Mouse (Mus musculus): Measurements from ENCODE around the gene Ccar1. TPM values are rescaled to one million over a fixed set of nuclear protein-coding genes. Genes with fewer than 3 reads are reported as not detected.
"Not testable (repeated sequence)": the region's sequence is repeated elsewhere in the genome, so short reads cannot be mapped to it uniquely, and the experiment has no call there.

Ccar1 gene
- polyA plus RNA-seq, 1 experiment, result 0.70 TPM

DNA sequence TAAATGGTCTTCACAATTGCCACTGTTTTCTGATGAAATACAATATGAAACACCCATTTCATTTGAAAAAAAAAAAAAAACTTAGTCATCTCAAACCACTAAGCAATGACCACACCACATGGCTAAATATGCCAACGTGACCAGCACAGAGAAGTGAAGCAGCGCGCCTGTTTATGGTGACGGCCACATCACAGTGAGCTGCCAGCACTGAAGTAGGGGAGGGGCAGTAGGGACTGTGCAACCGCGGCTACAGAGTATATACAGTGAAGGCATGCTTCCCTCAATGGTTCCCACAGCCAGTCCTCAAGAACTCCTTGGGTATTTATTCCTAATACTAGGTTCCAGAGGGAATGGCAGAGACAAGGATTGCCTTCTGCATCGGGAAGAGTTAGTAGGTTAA is 16.2 kb upstream of the Ccar1 start:
- Histone ChIP-seq H3K4me3 (replicated peaks) (no peak overlapping the region), H3K36me3 (ENCODE audit: control insufficient read depth) (no peaks in the 10 kb centered on the region), H3K9me3 (ENCODE audit: control insufficient read depth, low read length) (no peaks in the 10 kb centered on the region), H3K4me1 (ENCODE audit: control insufficient read depth) (no peaks in the 10 kb centered on the region), H3K27me3 (ENCODE audit: control insufficient read depth) (no peaks in the 10 kb centered on the region)
- no peak for TF ChIP-seq TAL1 (IDR thresholded peaks at IDR 0.05; ENCODE audit: low read length)

- H3K36me3 ChIP-seq (ENCODE audit: control insufficient read depth), result no peaks in the 10 kb centered on the region
- H3K4me1 ChIP-seq (ENCODE audit: control insufficient read depth), result no peaks in the 10 kb centered on the region
- no peaks in the 10 kb centered on the region for H3K9me3 ChIP-seq (ENCODE audit: control insufficient read depth, low read length)
- TF ChIP-seq TAL1 (IDR thresholded peaks at IDR 0.05; ENCODE audit: low read length) (no peak), GATA1 (IDR thresholded peaks at IDR 0.05; ENCODE audit: low read length) (no peak)
- no peaks in the 10 kb centered on the region for H3K27me3 ChIP-seq (ENCODE audit: control insufficient read depth)
- H3K4me3 ChIP-seq (replicated peaks), result no peak overlapping the region
Observed at GRCm38 (mm10) chr10:62804106-62804505, 12.0 kb upstream of the Ccar1 start.

GRCm38 (mm10) chr10:62803296-62803695 is 11.2 kb upstream of the Ccar1 start:
- Histone ChIP-seq H3K4me1 (ENCODE audit: control insufficient read depth) (no peaks in the 10 kb centered on the region), H3K27me3 (ENCODE audit: control insufficient read depth) (no peaks in the 10 kb centered on the region), H3K4me3 (replicated peaks) (no peak overlapping the region), H3K9me3 (ENCODE audit: control insufficient read depth, low read length) (no peaks in the 10 kb centered on the region), H3K36me3 (ENCODE audit: control insufficient read depth) (no peaks in the 10 kb centered on the region)
- TF ChIP-seq TAL1 (IDR thresholded peaks at IDR 0.05; ENCODE audit: low read length) (no peak), GATA1 (IDR thresholded peaks at IDR 0.05; ENCODE audit: low read length) (no peak)

DNA sequence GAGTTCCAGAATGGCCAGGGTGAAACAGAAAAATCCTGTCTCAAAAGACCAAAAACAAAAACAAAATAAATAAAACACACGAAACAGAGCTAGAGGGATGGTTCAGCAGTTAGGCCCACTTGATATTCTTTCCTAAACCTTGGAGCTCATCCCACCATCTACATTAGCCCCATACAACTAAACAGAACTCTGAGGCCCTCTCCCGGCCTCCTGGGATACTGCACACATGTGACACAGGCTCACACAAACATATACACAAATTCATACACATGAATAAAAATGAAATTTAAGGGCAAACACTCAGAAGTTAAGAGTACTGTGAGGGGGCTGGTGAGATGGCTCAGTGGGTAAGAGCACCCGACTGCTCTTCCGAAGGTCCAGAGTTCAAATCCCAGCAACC is 2.1 kb upstream of the Ccar1 start:
- TF ChIP-seq GATA1 (IDR thresholded peaks at IDR 0.05; ENCODE audit: low read length), result no peak
- TF ChIP-seq TAL1 (IDR thresholded peaks at IDR 0.05; ENCODE audit: low read length), result no peak
- H3K4me1 ChIP-seq (ENCODE audit: control insufficient read depth), result peaks cover 26% of the 10 kb centered on the region
- no peaks in the 10 kb centered on the region for H3K9me3 ChIP-seq (ENCODE audit: control insufficient read depth, low read length)
- H3K36me3 ChIP-seq (ENCODE audit: control insufficient read depth), result peaks cover 14% of the 10 kb centered on the region
- no peak overlapping the region for H3K4me3 ChIP-seq (replicated peaks)
- H3K27me3 ChIP-seq (ENCODE audit: control insufficient read depth), result no peaks in the 10 kb centered on the region

DNA sequence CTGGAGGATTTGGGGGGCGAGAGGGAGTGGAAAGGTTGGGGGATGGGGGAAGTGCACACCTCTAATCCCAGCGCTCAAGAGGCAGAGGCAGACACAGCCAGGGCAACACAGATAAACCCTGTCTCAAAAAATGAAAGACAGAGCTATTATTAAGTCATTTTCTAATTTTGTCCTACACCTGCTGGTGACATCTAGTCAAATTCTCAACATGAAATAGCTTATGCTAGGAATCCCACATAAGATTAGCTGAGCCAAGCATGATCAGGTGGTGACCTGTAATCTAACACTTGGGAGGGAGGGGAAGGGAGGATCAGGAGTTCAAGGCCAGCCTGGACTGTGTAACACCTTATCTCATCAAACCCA is 986 bp upstream of the Ccar1 start:
- TF ChIP-seq GATA1 (IDR thresholded peaks at IDR 0.05; ENCODE audit: low read length) (no peak), TAL1 (IDR thresholded peaks at IDR 0.05; ENCODE audit: low read length) (no peak)
- H3K9me3 ChIP-seq (ENCODE audit: control insufficient read depth, low read length), result no peaks in the 10 kb centered on the region

DNA sequence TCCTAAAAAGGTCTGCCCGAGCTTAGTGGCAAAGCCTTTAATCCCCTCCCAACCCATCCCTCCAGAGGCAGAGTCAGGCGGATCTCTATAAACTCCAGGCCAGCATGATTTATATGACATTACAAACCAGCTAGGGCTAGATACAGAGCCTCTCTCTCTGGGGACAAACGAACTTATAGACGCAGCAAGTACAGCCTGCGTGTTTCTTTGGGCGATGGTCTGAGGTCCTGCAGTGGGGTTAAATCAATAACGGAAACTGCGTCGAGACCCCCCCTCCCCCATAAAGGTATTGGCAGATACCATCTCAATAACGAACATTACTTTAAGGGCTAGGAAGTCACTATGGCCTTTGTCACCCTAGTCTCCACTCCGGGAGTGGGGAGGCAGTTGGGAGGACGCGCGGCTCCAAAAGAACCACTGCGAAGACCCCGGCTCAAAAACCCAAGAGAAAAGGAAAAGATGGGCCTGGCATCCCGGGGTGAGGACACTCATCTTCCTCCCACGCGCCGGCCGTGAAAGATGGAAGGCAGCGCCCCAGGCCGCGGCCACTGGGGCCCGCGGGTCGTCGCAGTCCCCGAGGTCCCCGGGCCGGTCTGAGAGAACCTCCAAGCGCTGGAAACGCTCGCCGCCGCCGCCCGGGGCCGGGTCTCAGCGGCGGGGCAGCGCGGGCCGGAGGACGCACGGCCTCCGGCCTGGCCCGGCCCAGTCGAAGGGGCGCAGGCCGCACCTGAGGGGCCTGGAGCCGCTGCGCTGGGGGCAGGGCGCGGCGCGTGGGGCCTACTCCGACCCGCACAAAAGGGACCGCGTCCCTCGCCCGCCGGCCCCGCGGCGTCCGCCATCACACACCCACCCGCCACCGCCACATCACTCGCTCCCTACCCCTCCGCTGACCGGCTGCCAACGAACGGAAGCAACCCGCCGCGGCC is 572 bp downstream of the Ccar1 start:
- Histone ChIP-seq H3K36me3 (ENCODE audit: control insufficient read depth) (peaks cover 40% of the 10 kb centered on the region), H3K4me3 (replicated peaks) (peak overlapping the region; percentile 97), H3K27me3 (ENCODE audit: control insufficient read depth) (no peaks in the 10 kb centered on the region), H3K9me3 (ENCODE audit: control insufficient read depth, low read length) (no peaks in the 10 kb centered on the region), H3K4me1 (ENCODE audit: control insufficient read depth) (peaks cover 26% of the 10 kb centered on the region)
- no peak for TF ChIP-seq GATA1 (IDR thresholded peaks at IDR 0.05; ENCODE audit: low read length)
- TF ChIP-seq TAL1 (IDR thresholded peaks at IDR 0.05; ENCODE audit: low read length), result no peak

More for the DNA sequence above, 986 bp upstream of the Ccar1 start:
- Histone ChIP-seq H3K36me3 (ENCODE audit: control insufficient read depth) (peaks cover 25% of the 10 kb centered on the region), H3K4me3 (replicated peaks) (peak overlapping the region; percentile 97), H3K27me3 (ENCODE audit: control insufficient read depth) (no peaks in the 10 kb centered on the region), H3K4me1 (ENCODE audit: control insufficient read depth) (peaks cover 26% of the 10 kb centered on the region)

GRCm38 (mm10) chr10:62781776-62782175 is 10.3 kb downstream of the Ccar1 start:
- H3K9me3 ChIP-seq (ENCODE audit: control insufficient read depth, low read length); H3K4me3 ChIP-seq (replicated peaks); H3K4me1 ChIP-seq (ENCODE audit: control insufficient read depth); H3K27me3 ChIP-seq (ENCODE audit: control insufficient read depth): not testable (repeated sequence)
- peaks cover 98% of the 10 kb centered on the region for H3K36me3 ChIP-seq (ENCODE audit: control insufficient read depth)

DNA sequence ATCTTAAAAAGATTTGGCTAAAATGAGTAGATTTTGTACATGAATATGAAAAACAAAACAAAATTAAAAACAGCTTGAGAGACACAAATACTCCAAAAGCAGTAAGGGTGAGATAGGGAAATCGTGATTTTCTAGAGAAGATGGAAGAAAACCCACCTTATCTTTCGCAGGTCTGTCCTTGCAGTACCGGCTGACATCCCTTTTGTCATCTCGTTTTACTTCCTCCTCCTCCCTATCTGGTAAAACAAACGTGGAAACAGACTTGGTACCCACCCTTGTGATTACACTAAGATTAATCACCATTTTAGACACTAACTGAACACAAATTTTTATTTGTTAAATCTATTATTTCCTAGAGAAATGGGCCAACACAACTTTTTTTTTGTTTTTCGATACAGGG is 41.3 kb downstream of the Ccar1 start:
- Histone ChIP-seq H3K9me3 (ENCODE audit: control insufficient read depth, low read length) (no peaks in the 10 kb centered on the region), H3K4me1 (ENCODE audit: control insufficient read depth) (no peaks in the 10 kb centered on the region), H3K36me3 (ENCODE audit: control insufficient read depth) (peaks cover 96% of the 10 kb centered on the region), H3K4me3 (replicated peaks) (no peak overlapping the region), H3K27me3 (ENCODE audit: control insufficient read depth) (no peaks in the 10 kb centered on the region)
- no peak for TF ChIP-seq GATA1 (IDR thresholded peaks at IDR 0.05; ENCODE audit: low read length)
- no peak for TF ChIP-seq TAL1 (IDR thresholded peaks at IDR 0.05; ENCODE audit: low read length)

DNA sequence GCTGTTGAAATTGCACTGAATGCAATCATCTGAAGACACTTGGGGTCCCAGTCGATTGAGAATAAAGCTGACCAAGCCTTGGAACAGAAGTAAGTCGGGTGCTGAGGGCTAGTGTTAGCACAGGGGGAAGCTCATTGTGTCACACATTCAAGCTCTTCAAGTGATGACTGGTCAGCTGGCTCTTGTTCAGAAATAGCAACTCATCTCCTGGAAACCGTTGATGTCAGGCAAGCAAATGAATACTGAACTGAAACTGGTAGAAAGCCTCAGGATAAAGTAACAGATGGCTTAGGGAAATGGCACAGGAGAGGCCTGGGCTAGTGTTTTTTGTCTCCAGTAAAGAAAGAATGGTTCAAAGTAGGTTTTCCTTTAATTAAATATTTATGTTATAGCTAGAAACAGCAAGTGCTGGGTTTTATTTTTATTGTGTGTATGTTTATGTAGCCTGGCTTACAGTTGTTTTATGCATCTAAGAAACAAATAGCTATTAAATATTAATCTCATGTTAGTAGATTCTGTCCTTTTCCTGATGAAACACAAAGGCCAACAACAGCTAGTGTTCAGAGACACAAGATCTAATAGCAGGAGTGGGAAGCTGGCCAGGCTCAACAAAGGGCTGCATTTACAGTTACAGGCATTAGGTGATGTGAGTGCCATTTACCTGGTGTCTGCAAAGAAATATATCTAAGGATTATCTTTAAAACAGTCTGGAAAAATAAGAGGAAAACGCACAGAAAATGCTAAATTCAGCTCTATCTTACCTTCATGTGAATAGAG is 51.9 kb downstream of the Ccar1 start:
- Histone ChIP-seq H3K9me3 (ENCODE audit: control insufficient read depth, low read length) (no peaks in the 10 kb centered on the region), H3K4me3 (replicated peaks) (no peak overlapping the region), H3K36me3 (ENCODE audit: control insufficient read depth) (peaks cover 49% of the 10 kb centered on the region), H3K4me1 (ENCODE audit: control insufficient read depth) (no peaks in the 10 kb centered on the region), H3K27me3 (ENCODE audit: control insufficient read depth) (no peaks in the 10 kb centered on the region)
- TF ChIP-seq GATA1 (IDR thresholded peaks at IDR 0.05; ENCODE audit: low read length), result no peak
- no peak for TF ChIP-seq TAL1 (IDR thresholded peaks at IDR 0.05; ENCODE audit: low read length)
